Mouse (Mus musculus): ENCODE data around the gene Nek11. TPM values are rescaled to one million over a fixed set of nuclear protein-coding genes. Genes with fewer than 3 reads are reported as not detected.

Nek11 gene
- polyA plus RNA-seq, 1 experiment: 0.51 TPM

DNA sequence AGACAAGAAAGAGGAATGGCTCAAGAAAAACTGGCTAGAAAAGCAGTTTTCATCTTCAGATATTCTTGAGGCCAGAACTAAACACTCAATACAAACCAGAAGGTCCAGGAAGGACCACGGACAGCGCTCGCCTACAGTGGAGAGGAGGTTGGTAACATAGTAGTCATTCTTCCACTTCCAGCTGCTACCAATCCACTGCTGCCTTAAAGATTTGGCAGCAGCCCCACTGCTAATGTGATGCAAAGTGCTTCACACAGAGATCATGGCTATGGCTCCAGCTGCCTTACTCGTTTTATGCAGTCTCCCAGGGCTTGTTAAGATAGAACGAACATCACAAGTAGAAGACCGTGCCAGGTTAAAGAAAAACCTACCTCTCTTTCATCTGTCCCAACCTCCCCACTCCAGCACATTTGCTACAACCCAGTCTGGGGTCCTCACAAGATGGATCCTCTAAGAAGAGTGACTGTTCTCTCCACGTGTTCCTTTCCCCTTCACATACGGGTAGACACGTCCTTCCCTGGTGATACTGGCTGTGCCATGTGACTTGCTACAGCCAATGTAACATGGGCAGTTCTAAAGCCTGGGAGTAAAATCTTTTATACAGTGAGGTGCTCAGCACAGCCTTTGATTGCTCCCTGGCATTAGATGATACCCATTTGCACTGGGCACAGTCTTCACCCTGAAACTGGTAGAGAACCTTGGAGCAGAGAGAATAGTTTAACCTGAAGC is 85.6 kb downstream of the Nek11 start:
- no peaks in the 10 kb centered on the region; the same call in 1 of the 2 replicates for H3K27me3 ChIP-seq (ENCODE audit: control insufficient read depth, insufficient read depth, low read length)
- no peak for DNase-seq
- H3K4me3 ChIP-seq (replicated peaks; ENCODE audit: insufficient read depth, low read depth, low read length): no peak overlapping the region
- 4% methylated on average over 9 of the region's 9 CpGs for WGBS
- TF ChIP-seq CTCF (IDR thresholded peaks at IDR 0.05; ENCODE audit: borderline replicate concordance, insufficient read depth, low read depth, low read length) (no peak), POLR2A (IDR thresholded peaks at IDR 0.05; ENCODE audit: borderline replicate concordance, insufficient read depth, low read length) (no peak)
- no peak overlapping the region for H3K27ac ChIP-seq (ENCODE audit: insufficient read depth, low read length)
- H3K4me1 ChIP-seq (ENCODE audit: control insufficient read depth, insufficient read depth, low read length): no peaks in the 10 kb centered on the region

DNA sequence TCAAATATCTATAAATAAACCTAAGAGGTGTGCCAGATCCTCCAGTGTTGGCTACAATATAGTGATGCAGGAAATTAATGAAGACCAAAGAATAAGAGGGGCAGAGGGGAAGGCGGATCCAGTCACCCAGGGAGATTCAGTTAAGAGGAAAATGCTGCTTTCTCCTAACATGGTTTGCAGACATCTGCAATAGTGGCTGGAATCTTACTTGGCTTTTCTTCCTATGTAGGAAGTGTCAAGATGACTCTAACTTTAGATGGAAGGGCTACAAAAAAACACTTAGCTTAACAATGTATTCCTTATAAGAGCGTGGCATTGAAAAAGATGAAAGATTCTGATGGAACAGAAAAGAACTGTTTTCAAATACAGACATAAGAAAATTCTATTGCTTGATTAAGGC is 89.3 kb downstream of the Nek11 start:
- TF ChIP-seq POLR2A (IDR thresholded peaks at IDR 0.05; ENCODE audit: borderline replicate concordance, insufficient read depth, low read length) (no peak), CTCF (IDR thresholded peaks at IDR 0.05; ENCODE audit: borderline replicate concordance, insufficient read depth, low read depth, low read length) (no peak)
- H3K27ac ChIP-seq (ENCODE audit: insufficient read depth, low read length): no peak overlapping the region
- 63% methylated on average over 2 of the region's 2 CpGs for WGBS
- no peaks in the 10 kb centered on the region for H3K4me1 ChIP-seq (ENCODE audit: control insufficient read depth, insufficient read depth, low read length)
- DNase-seq: no peak
- H3K27me3 ChIP-seq (ENCODE audit: control insufficient read depth, insufficient read depth, low read length): no peaks in the 10 kb centered on the region; the same call in 1 of the 2 replicates
- H3K4me3 ChIP-seq (replicated peaks; ENCODE audit: insufficient read depth, low read depth, low read length): no peak overlapping the region

DNA sequence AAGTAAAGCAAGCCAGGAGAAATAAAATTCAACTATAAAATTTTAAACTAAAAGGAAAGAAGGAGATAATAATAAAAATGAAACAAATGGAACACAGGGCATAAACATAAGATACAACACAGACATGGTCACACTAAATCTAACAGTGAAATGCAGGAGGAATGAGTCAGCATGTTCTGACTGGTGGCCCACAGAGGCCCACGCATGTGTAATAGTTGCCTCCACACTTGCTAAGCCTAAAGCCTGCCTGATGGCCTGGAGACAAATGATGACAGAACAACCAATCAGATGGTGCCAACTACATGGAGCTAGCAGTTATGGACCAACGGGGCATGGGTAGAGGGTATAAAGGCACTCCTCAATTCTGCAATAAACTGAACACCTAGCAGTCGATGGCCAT is 93.1 kb downstream of the Nek11 start:
- Histone ChIP-seq H3K4me3 (replicated peaks; ENCODE audit: insufficient read depth, low read depth, low read length) (no peak overlapping the region), H3K27me3 (ENCODE audit: control insufficient read depth, insufficient read depth, low read length) (no peaks in the 10 kb centered on the region), H3K27ac (ENCODE audit: insufficient read depth, low read length) (no peak overlapping the region), H3K4me1 (ENCODE audit: control insufficient read depth, insufficient read depth, low read length) (no peaks in the 10 kb centered on the region)
- no peak for DNase-seq
- 58% methylated on average over 3 of the region's 3 CpGs for WGBS
- TF ChIP-seq POLR2A (IDR thresholded peaks at IDR 0.05; ENCODE audit: borderline replicate concordance, insufficient read depth, low read length) (no peak), CTCF (IDR thresholded peaks at IDR 0.05; ENCODE audit: borderline replicate concordance, insufficient read depth, low read depth, low read length) (no peak)

DNA sequence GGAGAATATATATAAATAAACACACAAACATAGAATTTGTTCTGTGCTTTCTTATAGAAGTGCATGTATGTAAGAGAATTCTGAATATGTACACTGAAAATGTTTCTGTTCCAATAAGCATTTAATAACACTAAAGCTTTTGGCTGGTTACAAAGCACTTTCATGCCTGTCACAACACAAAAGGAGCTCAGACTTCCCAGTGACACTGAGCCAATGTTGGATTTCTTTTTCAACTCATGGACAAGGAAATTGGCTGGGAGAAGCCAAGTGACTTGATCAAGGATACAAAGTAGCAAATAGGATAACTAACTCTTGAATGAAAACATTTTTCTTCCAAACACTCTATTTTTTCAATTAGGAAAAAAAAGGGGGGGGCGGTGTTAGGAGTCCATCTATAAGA is 93.9 kb downstream of the Nek11 start:
- no peak overlapping the region for H3K4me3 ChIP-seq (replicated peaks; ENCODE audit: insufficient read depth, low read depth, low read length)
- WGBS: 76% methylated on average over 1 of the region's 1 CpGs

DNA sequence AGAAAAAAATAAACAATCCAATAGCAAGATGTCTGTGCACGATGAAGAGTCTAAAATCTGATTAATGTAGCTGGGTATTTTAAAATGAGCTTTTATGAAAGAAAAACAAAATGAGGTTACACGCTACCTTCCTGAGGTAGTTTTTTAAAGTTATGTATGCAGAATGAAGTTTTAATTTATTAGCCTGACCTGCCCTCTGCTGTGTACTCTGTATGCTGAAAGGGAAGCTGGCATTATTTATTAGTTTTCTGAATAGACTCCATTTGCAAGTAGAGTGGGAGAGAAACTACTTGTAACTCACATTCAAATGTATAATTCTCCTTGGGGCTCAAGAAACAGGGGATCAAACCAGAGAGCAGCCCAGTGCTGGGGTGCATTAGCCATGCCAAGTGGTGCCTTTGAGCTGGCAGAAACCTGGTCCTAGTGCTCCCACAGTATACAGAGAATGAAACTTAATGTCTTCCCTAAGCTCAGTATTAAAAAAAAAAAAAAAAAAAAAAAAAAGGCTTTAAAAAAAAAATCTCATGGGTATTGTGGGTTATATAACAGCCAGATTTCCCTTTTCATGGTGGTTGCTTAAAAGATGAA is 94.5 kb downstream of the Nek11 start:
- H3K27me3 ChIP-seq (ENCODE audit: control insufficient read depth, insufficient read depth, low read length): no peaks in the 10 kb centered on the region
- WGBS: 78% methylated on average over 2 of the region's 2 CpGs
- H3K4me3 ChIP-seq (replicated peaks; ENCODE audit: insufficient read depth, low read depth, low read length): no peak overlapping the region
- H3K4me1 ChIP-seq (ENCODE audit: control insufficient read depth, insufficient read depth, low read length): no peaks in the 10 kb centered on the region
- no peak overlapping the region for H3K27ac ChIP-seq (ENCODE audit: insufficient read depth, low read length)
- no peak for TF ChIP-seq CTCF (IDR thresholded peaks at IDR 0.05; ENCODE audit: borderline replicate concordance, insufficient read depth, low read depth, low read length)
- no peak for TF ChIP-seq POLR2A (IDR thresholded peaks at IDR 0.05; ENCODE audit: borderline replicate concordance, insufficient read depth, low read length)
- no peak for DNase-seq

More for the DNA sequence above, 93.9 kb downstream of the Nek11 start:
- Histone ChIP-seq H3K27ac (ENCODE audit: insufficient read depth, low read length) (no peak overlapping the region), H3K27me3 (ENCODE audit: control insufficient read depth, insufficient read depth, low read length) (no peaks in the 10 kb centered on the region), H3K4me1 (ENCODE audit: control insufficient read depth, insufficient read depth, low read length) (no peaks in the 10 kb centered on the region)
- no peak for DNase-seq
- no peak for TF ChIP-seq POLR2A (IDR thresholded peaks at IDR 0.05; ENCODE audit: borderline replicate concordance, insufficient read depth, low read length)
- no peak for TF ChIP-seq CTCF (IDR thresholded peaks at IDR 0.05; ENCODE audit: borderline replicate concordance, insufficient read depth, low read depth, low read length)

DNA sequence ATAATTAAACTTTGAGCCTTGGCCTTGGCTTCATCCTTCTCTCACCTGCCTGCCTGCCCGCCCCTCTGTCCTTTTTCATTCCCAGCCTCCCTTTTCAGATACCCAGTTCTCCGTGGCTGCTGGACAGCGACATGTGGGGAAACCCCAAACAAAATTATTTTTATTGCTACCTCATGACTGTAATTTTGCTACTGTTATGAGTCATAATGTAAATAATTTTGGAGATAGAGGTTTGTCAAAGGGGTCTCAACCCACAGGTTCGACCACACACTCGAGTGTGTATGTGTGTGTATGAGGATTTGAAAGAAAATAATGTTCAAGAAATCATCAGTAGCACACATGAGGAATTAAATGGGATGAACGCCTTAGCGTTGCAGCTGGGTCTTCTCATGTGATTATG is 110.7 kb downstream of the Nek11 start:
- TF ChIP-seq CTCF (IDR thresholded peaks at IDR 0.05; ENCODE audit: borderline replicate concordance, insufficient read depth, low read depth, low read length): no peak
- no peak for TF ChIP-seq POLR2A (IDR thresholded peaks at IDR 0.05; ENCODE audit: borderline replicate concordance, insufficient read depth, low read length)
- H3K27me3 ChIP-seq (ENCODE audit: control insufficient read depth, insufficient read depth, low read length): no peaks in the 10 kb centered on the region
- DNase-seq: no peak
- no peak overlapping the region for H3K4me3 ChIP-seq (replicated peaks; ENCODE audit: insufficient read depth, low read depth, low read length)
- no peaks in the 10 kb centered on the region for H3K4me1 ChIP-seq (ENCODE audit: control insufficient read depth, insufficient read depth, low read length)
- H3K27ac ChIP-seq (ENCODE audit: insufficient read depth, low read length): no peak overlapping the region
- WGBS: 45% methylated on average over 7 of the region's 7 CpGs

DNA sequence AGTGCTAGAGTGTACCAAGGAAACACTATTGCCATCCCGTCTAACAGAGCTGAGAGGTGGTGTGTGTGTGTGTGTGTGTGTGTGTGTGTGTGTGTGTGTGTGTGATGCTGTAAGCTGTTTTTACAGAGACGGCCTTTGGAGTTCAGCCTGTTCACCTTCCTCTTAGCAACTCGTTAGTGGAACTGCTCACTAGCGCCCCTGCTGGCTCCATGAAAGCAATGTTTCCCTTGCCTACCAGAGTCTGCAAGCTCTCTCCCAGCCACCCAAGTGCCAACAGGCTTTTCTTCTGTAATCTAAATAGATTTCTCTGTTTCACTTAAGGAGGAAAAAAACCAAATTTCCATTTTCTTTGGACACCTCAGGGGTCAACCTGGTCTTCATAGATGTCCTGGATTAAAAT is 112.6 kb downstream of the Nek11 start:
- no peaks in the 10 kb centered on the region for H3K4me1 ChIP-seq (ENCODE audit: control insufficient read depth, insufficient read depth, low read length)
- no peaks in the 10 kb centered on the region for H3K27me3 ChIP-seq (ENCODE audit: control insufficient read depth, insufficient read depth, low read length)
- no peak overlapping the region for H3K27ac ChIP-seq (ENCODE audit: insufficient read depth, low read length)
- H3K4me3 ChIP-seq (replicated peaks; ENCODE audit: insufficient read depth, low read depth, low read length): no peak overlapping the region
- DNase-seq: peak in 1 of 2 experiments; percentile 1
- 24% methylated on average over 4 of the region's 4 CpGs for WGBS
- TF ChIP-seq POLR2A (IDR thresholded peaks at IDR 0.05; ENCODE audit: borderline replicate concordance, insufficient read depth, low read length) (no peak), CTCF (IDR thresholded peaks at IDR 0.05; ENCODE audit: borderline replicate concordance, insufficient read depth, low read depth, low read length) (peak; percentile 50; the same call in 1 of the 2 replicates)

DNA sequence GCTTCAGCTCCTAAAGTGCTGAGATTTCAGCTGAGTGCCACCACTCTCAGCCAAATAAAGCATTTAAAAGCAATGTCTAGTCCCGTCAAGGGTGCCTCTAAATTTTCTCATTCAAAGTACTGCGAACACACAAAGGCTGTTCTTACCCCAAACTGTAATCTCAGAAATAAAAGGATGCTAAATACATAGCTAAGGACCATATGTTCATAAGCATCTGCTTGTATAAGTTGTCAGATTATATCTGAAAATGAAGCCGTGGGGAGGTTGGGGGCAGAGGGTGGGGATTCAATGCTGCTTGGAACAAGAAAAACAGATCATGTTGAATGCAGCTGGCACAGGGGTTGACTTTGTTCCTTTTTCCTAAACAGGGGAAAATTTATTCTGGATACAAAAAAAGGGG is 120.4 kb downstream of the Nek11 start:
- TF ChIP-seq CTCF (IDR thresholded peaks at IDR 0.05; ENCODE audit: borderline replicate concordance, insufficient read depth, low read depth, low read length): no peak
- TF ChIP-seq POLR2A (IDR thresholded peaks at IDR 0.05; ENCODE audit: borderline replicate concordance, insufficient read depth, low read length): no peak
- no peak for DNase-seq
- Histone ChIP-seq H3K4me3 (replicated peaks; ENCODE audit: insufficient read depth, low read depth, low read length) (no peak overlapping the region), H3K27me3 (ENCODE audit: control insufficient read depth, insufficient read depth, low read length) (peaks cover 2% of the 10 kb centered on the region; the same call in 1 of the 2 replicates), H3K27ac (ENCODE audit: insufficient read depth, low read length) (no peak overlapping the region), H3K4me1 (ENCODE audit: control insufficient read depth, insufficient read depth, low read length) (no peaks in the 10 kb centered on the region)
- 58% methylated on average over 3 of the region's 3 CpGs for WGBS

All from cerebellum, adult 2 months (tissue).